9 mouse cellular contexts compared by ENCODE assay signal in the genomic region with DNA sequence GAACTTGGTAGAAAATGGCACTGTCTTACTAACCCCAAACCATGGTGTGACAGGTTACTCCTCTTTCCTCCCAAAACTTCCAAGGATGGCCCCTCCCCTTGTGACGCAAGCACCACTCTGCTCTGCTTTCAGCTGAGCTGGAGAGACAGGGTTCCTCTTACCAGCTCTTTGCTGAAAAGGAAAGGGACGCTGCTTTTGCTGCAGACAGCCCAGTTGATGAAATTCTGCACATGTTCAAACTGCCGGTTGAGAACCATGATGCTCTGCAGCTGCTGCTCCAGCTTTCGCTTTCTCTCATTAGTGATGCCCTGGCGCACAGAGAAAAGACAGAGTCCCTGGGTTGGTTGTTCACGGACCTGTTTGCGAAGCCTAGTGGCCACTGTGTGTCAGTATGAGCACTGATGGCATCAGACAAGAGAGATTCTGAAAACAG. TPM values are rescaled to one million over a fixed set of nuclear protein-coding genes. Genes with fewer than 3 reads are reported as not detected.
DNase-seq lines count a peak whose midpoint lies in the region; ATAC-seq and TF ChIP-seq lines count a peak whose summit lies in the region.
"Had no signal": no experiment of that assay in that cellular context is flagged by ENCODE, and none has a peak within 500 bp of the region (broad histone marks: within the 10 kb centered on the region; RNA-seq: fewer than 3 reads in every experiment).

No protein-coding gene starts in this region.

- H3K4me3 ChIP-seq in layer of hippocampus, adult 2 months = peak overlapping the region; percentile 46
- no peak overlapping the region for H3K4me3 ChIP-seq in limb, embryonic 13.5 days
- no peak overlapping the region for H3K4me3 ChIP-seq in neural tube, embryonic 13.5 days

- no peak overlapping the region for H3K9ac ChIP-seq in limb, embryonic 13.5 days
- H3K9ac ChIP-seq in neural tube, embryonic 13.5 days = no peak overlapping the region

- H3K27ac ChIP-seq in layer of hippocampus, adult 2 months = peak overlapping the region; percentile 20; the same call in 1 of the 2 replicates
- H3K27ac ChIP-seq in limb, embryonic 13.5 days = no peak overlapping the region
- H3K27ac ChIP-seq in neural tube, embryonic 13.5 days (replicated peaks) = no peak overlapping the region

- H3K9me3 ChIP-seq in limb, embryonic 13.5 days = no peaks in the 10 kb centered on the region
- H3K9me3 ChIP-seq in neural tube, embryonic 13.5 days = no peaks in the 10 kb centered on the region

- H3K4me2 ChIP-seq in limb, embryonic 13.5 days (replicated peaks) = peak overlapping the region; percentile 35; the same call in 1 of the 2 replicates
- peak overlapping the region; percentile 24; the same call in 1 of the 2 replicates for H3K4me2 ChIP-seq in neural tube, embryonic 13.5 days

- no peaks in the 10 kb centered on the region for H3K27me3 ChIP-seq in limb, embryonic 13.5 days
- H3K27me3 ChIP-seq in neural tube, embryonic 13.5 days = no peaks in the 10 kb centered on the region

- WGBS in limb, embryonic 13.5 days = 29% methylated on average over 7 of the region's 7 CpGs
- 26% methylated on average over 7 of the region's 7 CpGs for WGBS in neural tube, embryonic 13.5 days

- peak; percentile 72 for TF ChIP-seq CTCF in layer of hippocampus, adult 2 months (conservative IDR thresholded peaks at IDR 0.05)

- DNase-seq in layer of hippocampus, adult 2 months (ENCODE audit: low spot score in 2 of 2) = peak in 1 of 2 experiments; percentile 19
- DNase-seq in layer of hippocampus, adult 9-11 months = no peak
- peak; percentile 23 to 43 for DNase-seq in heart, postnatal 14 days
- DNase-seq in spleen, adult 12 weeks (ENCODE audit: low spot score) = no peak
- no peak for DNase-seq in layer of hippocampus, adult 9-10 months (ENCODE audit: low spot score)

- intact Hi-C loops in heart, postnatal 14 days (cut with DNase I) = no loop called here

- H3K4me1 ChIP-seq in limb, embryonic 13.5 days = no peaks in the 10 kb centered on the region
- 0 out of 2 replicates have a peak, but pooled peaks cover 3% of the 10 kb centered on the region for H3K4me1 ChIP-seq in neural tube, embryonic 13.5 days (replicated peaks)

- H3K36me3 ChIP-seq in limb, embryonic 13.5 days = no peaks in the 10 kb centered on the region
- no peaks in the 10 kb centered on the region for H3K36me3 ChIP-seq in neural tube, embryonic 13.5 days

- ATAC-seq in common myeloid progenitor, adult 5-6 weeks (replicated peaks; ENCODE audit: low read depth, poor library complexity, severe bottlenecking) = peak; percentile 67
- ATAC-seq in limb, embryonic 13.5 days (ENCODE audit: low FRiP score, low read depth) = peak; percentile 59; the same call in 1 of the 2 replicates
- peak; percentile 50; the same call in 1 of the 2 replicates for ATAC-seq in neural tube, embryonic 13.5 days (ENCODE audit: low read depth)

RNA-seq across cellular contexts. Expression of gene Trim66, which starts 27.2 kb away (rescaled TPM):
- total RNA-seq in layer of hippocampus, adult 2 months (2021) = 1 to 10 TPM; 5.0 to 6.0 TPM
- 0.05 and 0.09 TPM in 2 replicates for total RNA-seq in common myeloid progenitor, adult 5-6 weeks (2017)
- total RNA-seq in heart, postnatal 14 days (2021) = under 1 TPM; 0.02 to 0.12 TPM
- 0.04 and 0.05 TPM in 2 replicates for polyA plus RNA-seq in limb, embryonic 13.5 days (2015; fragmentation: Nextera tagmentation; extraction: Ambion mirVana)
- polyA plus RNA-seq in neural tube, embryonic 13.5 days (2015; fragmentation: Nextera tagmentation; extraction: Ambion mirVana) = 0.11 and 0.26 TPM in 2 replicates

RNA-seq across cellular contexts. Expression of gene Rpl27a, which starts 38.2 kb away (rescaled TPM):
- total RNA-seq in layer of hippocampus, adult 2 months (2021) = 100 to 1,000 TPM; 143 to 145 TPM
- 1,056 and 1,216 TPM in 2 replicates for total RNA-seq in common myeloid progenitor, adult 5-6 weeks (2017)
- total RNA-seq in heart, postnatal 14 days (2021) = 100 to 1,000 TPM; 100 to 103 TPM
- 141 and 145 TPM in 2 replicates for polyA plus RNA-seq in limb, embryonic 13.5 days (2015; fragmentation: Nextera tagmentation; extraction: Ambion mirVana)
- 80.7 and 91.7 TPM in 2 replicates for polyA plus RNA-seq in neural tube, embryonic 13.5 days (2015; fragmentation: Nextera tagmentation; extraction: Ambion mirVana)

RNA-seq across cellular contexts. Expression of gene Stk33, which starts 41.9 kb away (rescaled TPM):
- total RNA-seq in layer of hippocampus, adult 2 months (2021) = 1 to 10 TPM; 1.2 to 1.3 TPM
- total RNA-seq in common myeloid progenitor, adult 5-6 weeks (2017) = not detected in 2 replicates
- total RNA-seq in heart, postnatal 14 days (2021) = under 1 TPM in 1 of 2 experiments, not detected in 1; 0.17 TPM
- polyA plus RNA-seq in limb, embryonic 13.5 days (2015; fragmentation: Nextera tagmentation; extraction: Ambion mirVana) = 1.5 and 1.6 TPM in 2 replicates
- 4.2 and 5.4 TPM in 2 replicates for polyA plus RNA-seq in neural tube, embryonic 13.5 days (2015; fragmentation: Nextera tagmentation; extraction: Ambion mirVana)
- polyA plus RNA-seq: large intestine, adult 2 months had no signal

Comparison
In these comparisons a context has a peak if more than half of its experiments do, and no peak if none do; other contexts are left out.
1. DNase-seq: peak in heart, postnatal 14 days (2 of 2); none in layer of hippocampus, adult 9-11 months (single experiment), spleen, adult 12 weeks (single experiment) and layer of hippocampus, adult 9-10 months (single experiment).
2. Peak in every context shown above with its lines, with median percentiles within 50 percentile points of each other: ATAC-seq.